Mouse (Mus musculus) kidney, adult 2 months (tissue): Measurements from ENCODE around the gene Usp46.

Experiments
- CTCF ChIP-seq: fragments of 200-500 bp; conservative IDR thresholded peaks from 2 replicates; pipeline ENCODE4 v1.5.1; 2011; ENCODE audit warnings: low read depth, mild to moderate bottlenecking, control low read depth, low read length, moderate library complexity, mixed read lengths; ENCODE audit not compliant: insufficient read depth, insufficient read length
- POLR2A ChIP-seq: fragments of 200-500 bp; IDR thresholded peaks from one replicate; pipeline ENCODE4 v1.6.1; 2011; ENCODE audit warnings: low read depth, low read length, control low read depth

GRCm38 (mm10) chr5:74044591-74044990 is 23.6 kb downstream of the Usp46 start:
- TF ChIP-seq CTCF: no peak
- TF ChIP-seq POLR2A: no peak
